Mouse (Mus musculus) kidney, postnatal 0 days (tissue): ENCODE results near the gene Kcnk12. TPM values are rescaled to one million over a fixed set of nuclear protein-coding genes. Genes with fewer than 3 reads are reported as not detected.
A peak's percentile ranks its signal among the peaks of the same experiment; 100 is the strongest.

Experiments
- ATAC-seq: fragments of 200-750 bp; cut with Nextera tagmentation; replicated peaks from 2 replicates; pipeline ENCODE4 v1.8.0; 2017; ENCODE audit warnings: low read depth, moderate number of reproducible peaks, moderate TSS enrichment, moderate library complexity; ENCODE audit not compliant: low FRiP score
- DNase-seq: peaks from one replicate; pipeline ENCODE4 v3.0.0-alpha.2; 2016; ENCODE audit warnings: low spot score
- H3K27ac ChIP-seq: fragments of 300-500 bp; sonication (generic); 2 replicates; pipeline ENCODE4 v1.5.1; 2014; ENCODE audit warnings: mild to moderate bottlenecking
- H3K27me3 ChIP-seq: fragments of 300-500 bp; sonication (generic); 2 replicates; pipeline ENCODE4 v1.6.1; 2014; ENCODE audit warnings: low read length, mixed read lengths; ENCODE audit not compliant: insufficient read depth
- H3K36me3 ChIP-seq: fragments of 300-500 bp; sonication (generic); 2 replicates; pipeline ENCODE4 v1.6.1; 2014; ENCODE audit warnings: low read length, mixed read lengths; ENCODE audit not compliant: insufficient read depth
- H3K4me1 ChIP-seq: fragments of 300-500 bp; sonication (generic); replicated peaks from 2 replicates; pipeline ENCODE4 v1.6.1; 2014; ENCODE audit warnings: antibody characterized with exemption, low read length, mixed read lengths; ENCODE audit not compliant: insufficient read depth
- H3K4me2 ChIP-seq: fragments of 300-500 bp; sonication (generic); 2 replicates; pipeline ENCODE4 v1.6.1; 2014; ENCODE audit warnings: mild to moderate bottlenecking, low read length, moderate library complexity, mixed read lengths
- H3K4me3 ChIP-seq: fragments of 300-500 bp; sonication (generic); replicated peaks from 2 replicates; pipeline ENCODE4 v1.5.1; 2014; ENCODE audit warnings: low read depth, low read length
- H3K9ac ChIP-seq: fragments of 300-500 bp; sonication (generic); 2 replicates; pipeline ENCODE4 v1.6.1; 2014; ENCODE audit warnings: low read depth, low read length
- H3K9me3 ChIP-seq: fragments of 300-500 bp; sonication (generic); replicated peaks from 2 replicates; pipeline ENCODE4 v1.6.1; 2016; ENCODE audit warnings: low read length, inconsistent platforms, mixed read lengths
- CTCF ChIP-seq: IDR thresholded peaks from 2 replicates; pipeline ENCODE4 v1.5.1; 2016; ENCODE audit warnings: antibody characterized with exemption, low read depth, mild to moderate bottlenecking, moderate library complexity
- WGBS: fragments of 180-500 bp; shearing (Covaris S2); extraction: QIAGEN DNeasy Blood & Tissue Kit; methylation state at CpG from one replicate; pipeline ENCODE4 v1.1.7; 2014; 5-methylcytosine and 5-hydroxymethylcytosine counted together
- polyA plus RNA-seq: library from polyadenylated mRNA; unstranded; fragments of >200 nt; fragmentation: Nextera tagmentation; extraction: Ambion mirVana; gene quantifications from 2 replicates; pipeline ENCODE4 v1.2.1, GENCODE M21; 2015

Kcnk12 gene
- polyA plus RNA-seq, 1 experiment from 2014 or later: 0.14 TPM

GRCm38 (mm10) chr17:87780164-87780563 is 17.6 kb downstream of the Kcnk12 start:
- TF ChIP-seq CTCF: no peak
- DNase-seq (no peak), ATAC-seq (no peak)
- Histone ChIP-seq H3K27ac (no peak overlapping the region), H3K9ac (no peak overlapping the region), H3K36me3 (no peaks in the 10 kb centered on the region), H3K27me3 (no peaks in the 10 kb centered on the region), H3K4me3 (no peak overlapping the region), H3K9me3 (no peaks in the 10 kb centered on the region), H3K4me2 (no peak overlapping the region), H3K4me1 (no peaks in the 10 kb centered on the region)
- WGBS: 42% methylated on average over 2 of the region's 2 CpGs

GRCm38 (mm10) chr17:87774982-87775381 is 22.8 kb downstream of the Kcnk12 start:
- Histone ChIP-seq H3K4me3 (no peak overlapping the region), H3K9me3 (no peaks in the 10 kb centered on the region), H3K4me1 (no peaks in the 10 kb centered on the region), H3K27me3 (no peaks in the 10 kb centered on the region), H3K9ac (no peak overlapping the region), H3K27ac (no peak overlapping the region), H3K4me2 (no peak overlapping the region), H3K36me3 (no peaks in the 10 kb centered on the region)
- ATAC-seq (no peak), DNase-seq (no peak)
- WGBS: 90% methylated on average over 8 of the region's 8 CpGs
- TF ChIP-seq CTCF: no peak

- H3K4me3 ChIP-seq: no peak overlapping the region
- H3K9ac ChIP-seq: no peak overlapping the region
- H3K36me3 ChIP-seq: no peaks in the 10 kb centered on the region
- no peak for ATAC-seq
- 85% methylated on average over 3 of the region's 3 CpGs for WGBS
- H3K27me3 ChIP-seq: no peaks in the 10 kb centered on the region
- H3K4me1 ChIP-seq: no peaks in the 10 kb centered on the region
- peak; percentile 56 for TF ChIP-seq CTCF
- no peak overlapping the region for H3K4me2 ChIP-seq
- no peak overlapping the region for H3K27ac ChIP-seq
- no peaks in the 10 kb centered on the region; the same call in 1 of the 2 replicates for H3K9me3 ChIP-seq
- DNase-seq: peak; percentile 14
Measured at GRCm38 (mm10) chr17:87773175-87773574, 24.6 kb downstream of the Kcnk12 start.

GRCm38 (mm10) chr17:87770766-87771165 is 27.0 kb downstream of the Kcnk12 start:
- Histone ChIP-seq H3K4me3 (no peak overlapping the region), H3K27me3 (no peaks in the 10 kb centered on the region), H3K36me3 (no peaks in the 10 kb centered on the region), H3K9ac (no peak overlapping the region), H3K27ac (no peak overlapping the region), H3K4me2 (no peak overlapping the region), H3K4me1 (no peaks in the 10 kb centered on the region), H3K9me3 (no peaks in the 10 kb centered on the region; the same call in 1 of the 2 replicates)
- TF ChIP-seq CTCF: no peak
- 49% methylated on average over 5 of the region's 5 CpGs for WGBS
- ATAC-seq (no peak), DNase-seq (no peak)

GRCm38 (mm10) chr17:87766888-87767287 is 30.9 kb downstream of the Kcnk12 start:
- no peak for TF ChIP-seq CTCF
- H3K9ac ChIP-seq: no peak overlapping the region
- H3K4me2 ChIP-seq: no peak overlapping the region
- H3K9me3 ChIP-seq: no peaks in the 10 kb centered on the region; the same call in 1 of the 2 replicates
- no peaks in the 10 kb centered on the region for H3K36me3 ChIP-seq
- no peak overlapping the region for H3K27ac ChIP-seq
- DNase-seq: no peak
- H3K4me1 ChIP-seq: no peaks in the 10 kb centered on the region
- WGBS: 82% methylated on average over 6 of the region's 6 CpGs
- no peaks in the 10 kb centered on the region for H3K27me3 ChIP-seq
- H3K4me3 ChIP-seq: no peak overlapping the region
- no peak for ATAC-seq

- Histone ChIP-seq H3K9ac (no peak overlapping the region), H3K36me3 (no peaks in the 10 kb centered on the region), H3K27me3 (no peaks in the 10 kb centered on the region), H3K4me3 (no peak overlapping the region), H3K9me3 (no peaks in the 10 kb centered on the region; the same call in 1 of the 2 replicates), H3K27ac (no peak overlapping the region), H3K4me1 (no peaks in the 10 kb centered on the region), H3K4me2 (no peak overlapping the region)
- DNase-seq: no peak
- 91% methylated on average over 11 of the region's 11 CpGs for WGBS
- TF ChIP-seq CTCF: no peak
- ATAC-seq: no peak
Measured at GRCm38 (mm10) chr17:87765031-87765430, 32.8 kb downstream of the Kcnk12 start.

- ATAC-seq: no peak
- TF ChIP-seq CTCF: no peak
- no peaks in the 10 kb centered on the region for H3K36me3 ChIP-seq
- no peak overlapping the region for H3K4me2 ChIP-seq
- H3K4me1 ChIP-seq: no peaks in the 10 kb centered on the region
- no peaks in the 10 kb centered on the region for H3K9me3 ChIP-seq
- no peaks in the 10 kb centered on the region for H3K27me3 ChIP-seq
- no peak overlapping the region for H3K27ac ChIP-seq
- 63% methylated on average over 7 of the region's 7 CpGs for WGBS
- no peak overlapping the region for H3K4me3 ChIP-seq
- H3K9ac ChIP-seq: no peak overlapping the region
- DNase-seq: no peak
Measured at GRCm38 (mm10) chr17:87763146-87763545, 34.6 kb downstream of the Kcnk12 start.
